Mouse (Mus musculus) brain, embryonic 14.5 days (tissue): Measurements from ENCODE around the gene Ephb2.

Experiments
- CTCF ChIP-seq: fragments of 200-500 bp; IDR thresholded peaks from 2 replicates; pipeline ENCODE4 v1.5.1; 2012; ENCODE audit warnings: inconsistent platforms, mild to moderate bottlenecking, moderate library complexity, borderline replicate concordance; ENCODE audit not compliant: insufficient read depth, insufficient read length; ENCODE audit errors: extremely low read depth
- POLR2A ChIP-seq: fragments of 200-500 bp; IDR thresholded peaks from 2 replicates; pipeline ENCODE4 v1.6.1; 2012; ENCODE audit warnings: mild to moderate bottlenecking, inconsistent platforms, borderline replicate concordance; ENCODE audit not compliant: poor library complexity, insufficient read depth, insufficient read length, severe bottlenecking; ENCODE audit errors: extremely low read depth

DNA sequence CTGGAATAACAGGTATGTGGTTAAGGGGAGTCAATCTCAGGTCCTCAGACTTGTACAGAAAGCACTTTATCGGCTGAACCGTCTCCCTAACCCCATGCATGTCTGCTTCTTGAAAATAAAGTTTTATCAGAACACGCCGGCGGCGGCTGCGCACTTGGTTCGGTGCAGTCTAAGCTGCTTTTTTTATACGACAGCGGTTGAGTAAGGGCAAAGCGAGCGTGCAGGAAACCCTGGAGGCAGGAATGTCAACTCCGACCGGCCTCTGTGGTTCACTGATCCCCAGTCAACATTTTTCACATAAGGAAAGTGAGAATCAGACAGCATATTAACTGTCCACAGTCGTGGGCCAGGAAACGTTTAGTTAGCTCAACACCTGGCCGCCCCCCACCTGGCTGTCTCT, 111.1 kb downstream of the Ephb2 start:
- TF ChIP-seq POLR2A (no peak), CTCF (0 out of 2 replicates have a peak, but pooled peaks have one; percentile 4)
